Mouse (Mus musculus): ENCODE data around the gene Trim8.

Gene Trim8

GRCm38 (mm10) chr19:46504822-46505417 is 3.4 kb downstream of the Trim8 start:
- no peak for DNase-seq (ENCODE audit: low spot score in 2 of 2)

GRCm38 (mm10) chr19:46505646-46506371 is 4.3 kb downstream of the Trim8 start:
- DNase-seq (ENCODE audit: low spot score in 2 of 2) = no peak

GRCm38 (mm10) chr19:46506372-46506717 is 4.8 kb downstream of the Trim8 start:
- DNase-seq (ENCODE audit: low spot score in 2 of 2) = no peak

GRCm38 (mm10) chr19:46507181-46507581 is 5.7 kb downstream of the Trim8 start:
- no peak for DNase-seq (ENCODE audit: low spot score in 2 of 2)

GRCm38 (mm10) chr19:46507806-46508205 is 6.3 kb downstream of the Trim8 start:
- no peak for DNase-seq (ENCODE audit: low spot score in 2 of 2)

GRCm38 (mm10) chr19:46508738-46509137 is 7.2 kb downstream of the Trim8 start:
- DNase-seq (ENCODE audit: low spot score in 2 of 2) = no peak

GRCm38 (mm10) chr19:46509202-46509601 is 7.7 kb downstream of the Trim8 start:
- no peak for DNase-seq (ENCODE audit: low spot score in 2 of 2)

GRCm38 (mm10) chr19:46509736-46510135 is 8.2 kb downstream of the Trim8 start:
- DNase-seq (ENCODE audit: low spot score in 2 of 2) = no peak

GRCm38 (mm10) chr19:46510401-46510800 is 8.9 kb downstream of the Trim8 start:
- no peak for DNase-seq (ENCODE audit: low spot score in 2 of 2)

GRCm38 (mm10) chr19:46510824-46511223 is 9.3 kb downstream of the Trim8 start:
- no peak for DNase-seq (ENCODE audit: low spot score in 2 of 2)

GRCm38 (mm10) chr19:46511263-46511662 is 9.8 kb downstream of the Trim8 start:
- DNase-seq (ENCODE audit: low spot score in 2 of 2) = no peak

- DNase-seq (ENCODE audit: low spot score in 2 of 2) = no peak
Observed at GRCm38 (mm10) chr19:46514387-46514786, 12.9 kb downstream of the Trim8 start.

GRCm38 (mm10) chr19:46515287-46515821 is 13.9 kb downstream of the Trim8 start:
- DNase-seq (ENCODE audit: low spot score in 2 of 2) = no peak

GRCm38 (mm10) chr19:46516667-46517528 is 15.4 kb downstream of the Trim8 start:
- no peak for DNase-seq (ENCODE audit: low spot score in 2 of 2)

GRCm38 (mm10) chr19:46517529-46518351 is 16.2 kb downstream of the Trim8 start:
- DNase-seq (ENCODE audit: low spot score in 2 of 2) = no peak

- no peak for DNase-seq (ENCODE audit: low spot score in 2 of 2)
Observed at GRCm38 (mm10) chr19:46518352-46518787, 16.9 kb downstream of the Trim8 start.

GRCm38 (mm10) chr19:46518828-46519621 is 17.5 kb downstream of the Trim8 start:
- no peak for DNase-seq (ENCODE audit: low spot score in 2 of 2)

GRCm38 (mm10) chr19:46521698-46522097 is 20.2 kb downstream of the Trim8 start:
- no peak for DNase-seq (ENCODE audit: low spot score in 2 of 2)

GRCm38 (mm10) chr19:46522433-46523044 is 21.0 kb downstream of the Trim8 start:
- DNase-seq (ENCODE audit: low spot score in 2 of 2) = no peak

- no peak for DNase-seq (ENCODE audit: low spot score in 2 of 2)
Observed at GRCm38 (mm10) chr19:46523131-46523479, 21.6 kb downstream of the Trim8 start.
